Mouse (Mus musculus): ENCODE results near the gene Zswim7.

Gene Zswim7

GRCm38 (mm10) chr11:62253380-62253779, 27.8 kb downstream of the Zswim7 start:
- no peak for DNase-seq (ENCODE audit: low read depth, low spot score)

GRCm38 (mm10) chr11:62251047-62251446, 30.1 kb downstream of the Zswim7 start:
- DNase-seq (ENCODE audit: low read depth, low spot score), result no peak

GRCm38 (mm10) chr11:62249266-62250037, 31.7 kb downstream of the Zswim7 start:
- DNase-seq (ENCODE audit: low read depth, low spot score), result no peak

- DNase-seq (ENCODE audit: low read depth, low spot score), result no peak
These were observed 32.6 kb downstream of the Zswim7 start, which contains the start of gene Adora2b for GRCm38 (mm10) chr11:62248401-62249244. Gene Adora2b (plus strand): TSS chr11:62248984.

- DNase-seq (ENCODE audit: low read depth, low spot score), result no peak
These were observed 33.3 kb downstream of the Zswim7 start for GRCm38 (mm10) chr11:62247759-62248400.

GRCm38 (mm10) chr11:62244471-62244870, 36.7 kb downstream of the Zswim7 start:
- no peak for DNase-seq (ENCODE audit: low read depth, low spot score)

GRCm38 (mm10) chr11:62243871-62244270, 37.3 kb downstream of the Zswim7 start:
- DNase-seq (ENCODE audit: low read depth, low spot score), result no peak

- DNase-seq (ENCODE audit: low read depth, low spot score), result no peak
These were observed 40.4 kb downstream of the Zswim7 start for GRCm38 (mm10) chr11:62240631-62241261.

GRCm38 (mm10) chr11:62224797-62225196, 56.4 kb downstream of the Zswim7 start:
- DNase-seq (ENCODE audit: low read depth, low spot score), result no peak

- no peak for DNase-seq (ENCODE audit: low read depth, low spot score)
These were observed 57.2 kb downstream of the Zswim7 start for GRCm38 (mm10) chr11:62223962-62224361.

GRCm38 (mm10) chr11:62223416-62223815, 57.8 kb downstream of the Zswim7 start:
- DNase-seq (ENCODE audit: low read depth, low spot score), result no peak

GRCm38 (mm10) chr11:62220756-62221510, 60.2 kb downstream of the Zswim7 start:
- no peak for DNase-seq (ENCODE audit: low read depth, low spot score)

- DNase-seq (ENCODE audit: low read depth, low spot score), result no peak
These were observed 63.4 kb downstream of the Zswim7 start for GRCm38 (mm10) chr11:62217751-62218150.

All from c-Kit-negative CD71-positive TER-119-positive erythroid progenitor cells, embryonic 14.5 days (primary cell).